Mouse (Mus musculus) E14TG2a.4 (cell line): ENCODE results near the gene Mylk.

Experiments used
- H3K27me3 ChIP-seq: 2 replicates; pipeline ENCODE4 v1.6.1; 2014; ENCODE audit warnings: low read length, control low read depth; ENCODE audit not compliant: insufficient read depth
- H3K36me3 ChIP-seq: 2 replicates; pipeline ENCODE4 v1.6.1; 2014; ENCODE audit warnings: low read length, control low read depth; ENCODE audit not compliant: insufficient read depth
- H3K4me1 ChIP-seq: replicated peaks from 2 replicates; pipeline ENCODE4 v1.6.1; 2014; ENCODE audit warnings: low read depth, low read length, control low read depth
- H3K4me3 ChIP-seq: replicated peaks from 2 replicates; pipeline ENCODE4 v1.5.1; 2014; ENCODE audit warnings: mild to moderate bottlenecking, low read length
- H3K9me3 ChIP-seq: 2 replicates; pipeline ENCODE4 v1.6.1; 2014; ENCODE audit warnings: low read length, control low read depth
- CTCF ChIP-seq: conservative IDR thresholded peaks from 2 replicates; pipeline ENCODE4 v1.5.1; 2014; ENCODE audit warnings: low read length
- NANOG ChIP-seq: IDR thresholded peaks from 2 replicates; pipeline ENCODE4 v1.6.1; 2014; ENCODE audit warnings: borderline replicate concordance, low read length, mixed read lengths
- POU5F1 ChIP-seq: IDR thresholded peaks from 2 replicates; pipeline ENCODE4 v1.6.1; 2014; ENCODE audit warnings: low read length, borderline replicate concordance

Gene Mylk

GRCm38 (mm10) chr16:34763959-34764591 is 19.1 kb downstream of the Mylk start:
- Histone ChIP-seq H3K4me3 (no peak overlapping the region), H3K4me1 (no peaks in the 10 kb centered on the region)

GRCm38 (mm10) chr16:34765666-34766065 is 20.7 kb downstream of the Mylk start:
- H3K4me1 ChIP-seq, result no peaks in the 10 kb centered on the region
- H3K9me3 ChIP-seq, result no peaks in the 10 kb centered on the region
- TF ChIP-seq CTCF, result no peak
- no peak for TF ChIP-seq NANOG
- H3K36me3 ChIP-seq, result no peaks in the 10 kb centered on the region
- no peaks in the 10 kb centered on the region for H3K27me3 ChIP-seq
- H3K4me3 ChIP-seq, result no peak overlapping the region

More at GRCm38 (mm10) chr16:34763959-34764591, 19.1 kb downstream of the Mylk start:
- no peaks in the 10 kb centered on the region for H3K9me3 ChIP-seq
- no peak for TF ChIP-seq POU5F1
- no peak for TF ChIP-seq NANOG
- TF ChIP-seq CTCF, result no peak
- no peaks in the 10 kb centered on the region for H3K36me3 ChIP-seq
- H3K27me3 ChIP-seq, result no peaks in the 10 kb centered on the region

GRCm38 (mm10) chr16:34766193-34766592 is 21.2 kb downstream of the Mylk start:
- TF ChIP-seq CTCF (no peak), POU5F1 (no peak), NANOG (no peak)
- Histone ChIP-seq H3K4me1 (no peaks in the 10 kb centered on the region), H3K4me3 (no peak overlapping the region), H3K36me3 (no peaks in the 10 kb centered on the region), H3K9me3 (0 out of 2 replicates have a peak, but pooled peaks cover under 1% of the 10 kb centered on the region), H3K27me3 (no peaks in the 10 kb centered on the region)

- Histone ChIP-seq H3K9me3 (0 out of 2 replicates have a peak, but pooled peaks cover 4% of the 10 kb centered on the region), H3K4me1 (no peaks in the 10 kb centered on the region), H3K36me3 (no peaks in the 10 kb centered on the region), H3K27me3 (no peaks in the 10 kb centered on the region), H3K4me3 (no peak overlapping the region)
- TF ChIP-seq POU5F1 (no peak), CTCF (no peak), NANOG (no peak)
Observed at GRCm38 (mm10) chr16:34767443-34767842, 22.4 kb downstream of the Mylk start.

- Histone ChIP-seq H3K9me3 (0 out of 2 replicates have a peak, but pooled peaks cover 4% of the 10 kb centered on the region), H3K27me3 (no peaks in the 10 kb centered on the region), H3K4me3 (no peak overlapping the region), H3K36me3 (no peaks in the 10 kb centered on the region), H3K4me1 (no peaks in the 10 kb centered on the region)
- no peak for TF ChIP-seq NANOG
- no peak for TF ChIP-seq CTCF
Observed at GRCm38 (mm10) chr16:34768436-34768835, 23.4 kb downstream of the Mylk start.

- TF ChIP-seq CTCF (no peak), POU5F1 (no peak), NANOG (no peak)
- Histone ChIP-seq H3K36me3 (no peaks in the 10 kb centered on the region), H3K9me3 (0 out of 2 replicates have a peak, but pooled peaks cover 4% of the 10 kb centered on the region), H3K27me3 (no peaks in the 10 kb centered on the region), H3K4me1 (no peaks in the 10 kb centered on the region), H3K4me3 (no peak overlapping the region)
Observed at GRCm38 (mm10) chr16:34770127-34770526, 25.1 kb downstream of the Mylk start.

- no peaks in the 10 kb centered on the region for H3K27me3 ChIP-seq
- TF ChIP-seq CTCF (no peak), NANOG (no peak), POU5F1 (no peak)
- H3K4me3 ChIP-seq, result no peak overlapping the region
Observed at GRCm38 (mm10) chr16:34772445-34773032, 27.5 kb downstream of the Mylk start.

GRCm38 (mm10) chr16:34782442-34782841 is 37.4 kb downstream of the Mylk start:
- H3K9me3 ChIP-seq, result no peaks in the 10 kb centered on the region
- no peaks in the 10 kb centered on the region for H3K27me3 ChIP-seq
- TF ChIP-seq NANOG (no peak), POU5F1 (no peak), CTCF (no peak)
- no peaks in the 10 kb centered on the region for H3K36me3 ChIP-seq
- H3K4me3 ChIP-seq, result no peak overlapping the region
- no peaks in the 10 kb centered on the region for H3K4me1 ChIP-seq

More at GRCm38 (mm10) chr16:34772445-34773032, 27.5 kb downstream of the Mylk start:
- H3K9me3 ChIP-seq, result 0 out of 2 replicates have a peak, but pooled peaks cover 4% of the 10 kb centered on the region
- no peaks in the 10 kb centered on the region for H3K36me3 ChIP-seq
- H3K4me1 ChIP-seq, result no peaks in the 10 kb centered on the region
